Mouse (Mus musculus): ENCODE data around the gene Vwce. TPM values are rescaled to one million over a fixed set of nuclear protein-coding genes. Genes with fewer than 3 reads are reported as not detected.

Vwce gene
- total RNA-seq, 2 experiments from 2014 or later, result 1.1 TPM; not detected in 1

DNA sequence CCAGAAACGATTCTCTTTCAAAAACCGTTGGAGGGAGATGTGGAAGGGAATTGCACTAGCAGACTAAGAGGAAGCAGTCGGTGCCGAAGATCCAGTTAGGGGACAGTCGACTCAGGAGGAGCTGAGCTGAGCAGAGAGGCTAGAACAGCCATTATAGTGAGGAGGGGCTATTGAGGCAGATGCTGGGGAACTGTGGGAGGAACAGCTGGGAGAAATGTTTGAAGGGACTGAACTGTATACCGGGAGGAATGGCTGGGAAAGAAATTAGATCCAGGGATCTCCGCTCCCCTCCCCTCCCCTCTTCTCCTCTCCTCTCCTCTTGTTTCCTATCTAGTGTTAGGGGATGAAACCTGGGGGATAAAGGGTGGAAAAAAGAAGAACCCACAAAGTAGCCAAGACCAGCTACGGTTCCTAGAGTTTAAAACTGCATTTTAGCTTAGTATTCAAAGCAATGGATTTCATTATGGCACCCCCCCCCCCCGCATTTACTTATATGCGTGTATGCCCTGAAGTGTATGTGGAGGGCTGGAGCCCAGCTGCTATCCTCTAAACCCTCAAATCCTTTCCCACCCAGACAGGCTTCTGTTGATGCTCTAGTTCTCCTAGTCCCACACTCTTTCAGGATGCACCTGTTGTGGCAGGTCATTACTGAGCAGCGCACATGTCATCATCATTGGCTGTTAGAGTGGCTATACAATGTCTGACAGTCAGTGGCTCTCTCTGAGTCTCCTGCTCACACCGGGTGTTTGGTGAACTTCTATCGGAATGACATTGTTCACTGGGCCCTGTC, 6.8 kb downstream of the Vwce start:
- ATAC-seq (replicated peaks; ENCODE audit: poor library complexity, severe bottlenecking), result no peak; the same call in 1 of the 2 replicates

DNA sequence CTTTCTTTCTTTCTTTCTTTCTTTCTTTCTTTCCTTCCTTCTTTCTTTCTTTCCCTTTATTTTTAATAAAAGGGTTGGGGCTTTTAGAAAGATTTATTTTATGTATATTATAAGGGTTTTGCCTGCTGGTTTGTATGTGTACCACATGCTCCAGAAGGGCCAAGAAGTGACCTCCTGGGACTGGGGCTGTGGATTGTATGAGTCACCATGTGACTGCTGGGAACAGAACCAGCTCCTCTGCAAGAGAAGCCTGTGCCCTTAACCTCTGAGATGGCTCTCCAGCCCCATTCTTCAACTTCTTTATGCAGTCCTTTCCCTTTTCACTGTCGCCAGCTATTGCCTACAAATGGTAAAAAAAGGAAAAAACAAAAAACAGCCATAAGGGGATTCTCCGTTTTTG, 11.6 kb downstream of the Vwce start:
- no peak for ATAC-seq (replicated peaks; ENCODE audit: poor library complexity, severe bottlenecking)

DNA sequence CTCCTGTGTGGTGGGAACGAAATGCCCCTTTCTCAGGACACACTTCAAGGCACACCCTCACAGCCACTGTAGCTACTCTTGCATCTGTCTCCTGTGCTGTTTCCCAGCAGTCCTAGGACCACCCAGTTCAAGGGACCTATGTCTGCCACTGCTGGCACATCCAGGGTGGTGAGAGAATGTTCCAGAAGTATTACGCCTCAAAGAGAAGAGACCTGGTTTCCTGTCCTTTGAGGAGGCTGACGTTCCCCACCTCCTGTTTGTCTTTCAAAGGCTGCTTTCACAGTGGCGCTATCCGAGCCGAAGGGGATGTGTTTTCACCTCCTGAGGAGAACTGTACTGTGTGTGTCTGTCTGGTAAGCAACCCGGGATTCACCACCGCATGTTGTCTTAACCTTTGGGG, 14.1 kb downstream of the Vwce start:
- ATAC-seq (replicated peaks; ENCODE audit: poor library complexity, severe bottlenecking), result no peak

DNA sequence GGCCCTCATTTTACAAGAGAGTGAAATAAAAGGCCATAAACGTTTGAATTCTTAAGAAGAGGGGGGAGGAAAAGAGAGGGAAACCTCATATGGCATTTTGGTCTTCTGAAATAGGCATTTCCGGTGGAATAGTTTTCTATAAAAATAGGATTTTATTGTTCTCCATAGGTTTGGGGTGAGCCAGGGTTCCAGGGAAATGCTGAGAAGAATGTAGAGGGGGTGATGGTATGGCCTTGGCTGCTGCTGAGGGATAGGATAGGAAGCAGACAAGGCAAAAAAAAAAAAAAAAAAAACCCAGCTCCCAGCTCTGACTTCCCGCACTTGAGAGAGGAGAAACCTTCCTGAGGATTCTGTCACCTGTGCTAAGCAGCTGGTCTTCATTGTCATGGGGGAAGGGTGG, 22.0 kb downstream of the Vwce start:
- no peak for ATAC-seq (replicated peaks; ENCODE audit: poor library complexity, severe bottlenecking)

DNA sequence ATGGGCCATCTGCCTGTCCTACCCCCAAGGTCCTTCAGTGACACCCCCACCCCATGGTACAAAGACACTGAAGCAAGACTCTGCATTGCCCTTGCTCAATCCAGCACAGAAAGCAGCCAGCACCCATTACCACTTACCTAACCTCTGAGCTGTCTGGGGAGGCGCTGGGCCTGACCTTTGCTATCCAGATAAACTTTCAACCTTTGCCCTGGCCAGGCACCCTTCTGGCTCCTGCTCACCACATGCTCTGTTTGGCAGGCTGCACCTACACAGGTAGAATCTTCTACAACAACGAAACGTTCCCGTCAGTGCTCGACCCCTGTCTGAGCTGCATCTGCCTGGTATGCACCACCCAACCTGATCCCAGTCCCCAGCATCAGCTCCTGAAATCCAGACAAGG, 23.7 kb downstream of the Vwce start:
- ATAC-seq (replicated peaks; ENCODE audit: poor library complexity, severe bottlenecking), result no peak

DNA sequence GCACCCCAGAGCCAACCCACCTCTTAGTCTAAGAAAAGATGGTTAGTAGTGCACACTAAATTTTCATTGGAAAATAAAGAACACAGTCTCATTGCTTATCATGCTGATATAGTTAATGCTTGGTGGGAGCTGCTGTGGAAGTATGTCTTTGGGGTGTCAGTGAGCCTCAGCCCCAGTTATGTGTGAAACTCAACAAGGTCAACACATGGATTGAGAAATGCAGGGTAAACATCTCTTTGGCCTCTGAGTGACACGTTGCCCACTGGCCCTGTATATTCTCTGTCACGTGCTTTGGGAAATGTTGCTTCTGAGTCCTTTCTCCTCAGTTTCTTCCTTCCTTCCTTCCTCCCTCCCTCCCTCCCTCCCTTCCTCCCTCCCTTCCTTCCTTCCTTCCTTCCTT, 24.4 kb downstream of the Vwce start:
- no peak for ATAC-seq (replicated peaks; ENCODE audit: poor library complexity, severe bottlenecking)

DNA sequence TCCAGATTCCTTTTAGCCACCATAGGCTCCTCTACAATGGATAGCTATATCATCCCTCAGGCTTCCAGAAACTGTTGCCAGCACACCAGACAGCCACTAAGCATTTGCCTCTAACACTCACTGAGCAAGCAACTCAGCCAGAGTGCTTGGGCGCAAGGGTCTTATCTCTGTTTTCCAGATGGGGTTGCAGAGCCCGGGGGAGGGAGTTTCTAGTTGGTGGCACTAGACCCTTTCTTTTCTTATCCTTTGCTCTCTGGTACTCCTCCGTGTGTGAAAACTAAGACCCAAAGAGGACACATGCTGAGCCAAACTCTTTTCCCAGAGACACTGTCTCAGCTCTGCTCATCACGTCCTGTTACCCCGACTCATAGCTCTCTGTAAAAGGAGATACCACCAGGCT, 27.4 kb downstream of the Vwce start:
- no peak for ATAC-seq (replicated peaks; ENCODE audit: poor library complexity, severe bottlenecking)

DNA sequence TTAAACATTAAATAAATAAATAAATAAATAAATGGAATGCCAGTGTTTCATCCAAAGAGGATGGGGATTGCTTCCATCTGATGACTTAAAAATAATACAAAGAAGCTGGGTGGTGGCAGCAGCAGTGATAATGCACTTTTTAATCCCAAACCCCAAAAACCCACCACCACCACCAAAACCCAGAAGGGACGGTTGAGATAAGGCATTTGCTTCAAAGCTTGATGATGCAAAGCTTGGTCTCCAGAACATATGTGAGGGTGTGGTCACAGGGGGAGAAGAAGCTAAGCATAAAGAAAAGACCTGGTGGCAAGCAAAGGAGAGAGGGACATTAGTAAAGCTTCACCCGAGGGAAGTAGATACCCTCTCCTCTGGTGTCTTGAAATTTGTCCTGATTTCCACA, 27.9 kb downstream of the Vwce start:
- no peak for ATAC-seq (replicated peaks; ENCODE audit: poor library complexity, severe bottlenecking)

DNA sequence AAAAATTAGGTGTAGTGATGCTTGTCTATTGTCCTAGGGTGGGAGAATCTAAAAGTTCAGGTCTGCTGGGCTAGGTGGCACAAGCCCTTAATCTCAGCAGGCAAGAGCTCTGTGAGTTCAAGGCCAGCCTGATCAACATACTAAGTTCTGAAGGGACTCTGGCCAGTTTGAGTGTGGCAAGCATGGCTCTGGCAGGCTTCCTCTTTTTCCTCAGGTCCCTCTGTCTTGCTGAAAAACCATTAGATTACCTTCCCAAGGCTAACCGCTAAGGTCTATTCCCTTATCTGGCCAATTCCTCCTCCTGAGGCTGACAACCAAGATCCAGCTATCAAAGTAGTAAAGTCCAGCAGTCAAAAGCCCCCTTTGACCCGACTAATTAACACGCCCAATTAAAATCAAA, 28.7 kb downstream of the Vwce start:
- peak; percentile 46 for ATAC-seq (replicated peaks; ENCODE audit: poor library complexity, severe bottlenecking)

DNA sequence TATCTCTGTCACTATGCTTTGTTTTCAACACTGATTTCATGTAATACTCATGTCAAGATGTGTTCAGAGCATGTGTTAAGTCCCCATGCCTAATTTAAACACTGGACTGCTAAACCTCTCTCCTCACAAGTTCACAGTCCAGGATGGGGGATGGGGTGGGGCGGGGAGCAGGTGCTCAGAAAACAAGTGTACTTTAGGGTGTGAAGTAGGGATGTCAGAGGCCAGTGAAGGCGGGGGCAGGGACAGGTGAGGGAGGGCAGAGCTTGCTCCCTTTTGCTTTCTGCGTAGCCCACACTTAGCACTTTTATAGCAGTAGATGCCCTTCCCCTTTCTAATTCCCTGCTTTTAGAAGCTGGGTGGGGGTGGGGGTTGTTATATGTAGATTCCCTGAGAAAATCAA, 31.1 kb downstream of the Vwce start:
- no peak for ATAC-seq (replicated peaks; ENCODE audit: poor library complexity, severe bottlenecking)

DNA sequence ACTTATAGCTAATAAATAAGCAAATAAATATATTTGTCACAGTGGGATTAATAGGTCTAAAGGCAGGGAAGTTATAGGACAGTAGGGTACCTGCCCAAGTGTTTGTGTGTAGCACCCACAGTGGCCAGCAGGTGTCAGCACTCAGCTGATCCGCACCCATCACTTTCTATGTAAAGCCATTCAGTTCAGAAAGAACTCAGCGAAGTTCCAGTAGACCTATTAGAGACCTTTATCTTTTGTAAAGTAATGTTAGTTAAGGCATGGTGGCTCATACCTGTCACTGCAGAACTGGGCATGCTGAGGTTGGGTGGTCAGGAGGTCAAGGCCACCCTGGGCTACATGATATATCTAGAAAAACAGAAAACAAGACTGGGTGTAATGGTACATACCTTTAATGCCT, 31.5 kb downstream of the Vwce start:
- ATAC-seq (replicated peaks; ENCODE audit: poor library complexity, severe bottlenecking), result peak; percentile 83

DNA sequence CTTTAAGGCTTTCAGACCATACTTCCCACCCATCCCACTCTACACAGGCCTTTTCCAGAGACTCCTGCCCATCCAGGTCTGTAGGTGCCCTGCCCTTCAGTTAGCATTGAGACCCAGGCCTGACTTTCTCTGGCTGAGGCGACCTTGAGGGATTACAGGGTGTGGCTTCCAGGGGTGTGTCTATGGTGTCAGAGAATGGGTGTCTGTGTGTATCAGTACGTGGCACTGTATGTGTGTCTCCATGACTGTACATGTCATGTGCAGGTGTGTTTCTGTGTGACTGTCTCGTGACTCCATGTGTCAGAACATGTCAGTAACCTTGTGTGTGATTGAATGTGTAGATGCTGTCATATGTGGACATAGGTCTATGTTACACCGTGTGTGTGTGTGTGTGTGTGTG, 37.3 kb downstream of the Vwce start:
- ATAC-seq (replicated peaks; ENCODE audit: poor library complexity, severe bottlenecking), result no peak

DNA sequence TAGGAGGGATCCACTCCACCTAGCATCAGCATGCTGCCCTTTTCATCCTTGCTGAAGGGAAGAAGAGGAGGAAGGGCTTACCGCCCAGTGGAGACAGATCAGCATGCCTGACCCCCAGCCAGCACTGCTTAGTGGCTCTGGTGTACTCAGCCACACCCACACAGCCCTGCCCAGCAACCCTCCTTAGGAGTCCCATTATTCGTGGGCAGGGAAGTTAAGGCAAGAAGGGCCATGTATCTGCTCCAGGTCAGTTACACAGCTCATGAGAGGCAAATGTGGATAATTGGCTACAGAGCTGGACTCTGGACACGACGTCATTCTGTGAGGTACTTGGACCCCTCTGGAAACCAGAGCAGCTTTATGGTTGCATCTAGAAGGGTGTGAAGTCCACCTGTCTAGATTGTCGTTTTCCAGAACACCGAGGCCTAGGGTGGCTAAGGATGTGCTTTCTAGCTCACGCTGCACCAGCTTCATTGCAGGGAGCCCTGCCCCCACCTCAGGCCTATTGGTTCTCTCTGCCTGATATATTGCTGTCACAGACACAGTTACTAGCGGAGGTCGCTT, 37.9 kb downstream of the Vwce start:
- ATAC-seq (replicated peaks; ENCODE audit: poor library complexity, severe bottlenecking), result no peak

DNA sequence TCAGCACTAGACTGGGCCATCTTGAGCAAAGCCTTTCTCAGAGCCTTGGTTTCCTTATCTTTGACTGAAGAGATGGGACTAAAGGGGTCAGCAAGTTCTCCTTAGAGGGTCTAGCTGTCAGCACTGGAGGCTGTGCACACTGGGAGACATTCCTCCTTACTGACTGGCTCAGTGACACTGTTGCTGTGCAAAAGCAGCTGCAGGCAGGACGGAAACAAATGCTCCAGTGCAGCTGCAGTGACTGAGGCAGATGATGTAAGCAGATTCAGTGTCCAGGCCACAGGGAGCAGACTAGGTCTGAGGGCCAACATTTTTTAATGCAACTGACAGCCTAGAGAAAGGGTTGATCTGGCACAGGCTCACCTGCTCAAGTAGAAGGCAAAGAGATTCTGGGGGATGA, 39.3 kb downstream of the Vwce start:
- ATAC-seq (replicated peaks; ENCODE audit: poor library complexity, severe bottlenecking), result no peak

DNA sequence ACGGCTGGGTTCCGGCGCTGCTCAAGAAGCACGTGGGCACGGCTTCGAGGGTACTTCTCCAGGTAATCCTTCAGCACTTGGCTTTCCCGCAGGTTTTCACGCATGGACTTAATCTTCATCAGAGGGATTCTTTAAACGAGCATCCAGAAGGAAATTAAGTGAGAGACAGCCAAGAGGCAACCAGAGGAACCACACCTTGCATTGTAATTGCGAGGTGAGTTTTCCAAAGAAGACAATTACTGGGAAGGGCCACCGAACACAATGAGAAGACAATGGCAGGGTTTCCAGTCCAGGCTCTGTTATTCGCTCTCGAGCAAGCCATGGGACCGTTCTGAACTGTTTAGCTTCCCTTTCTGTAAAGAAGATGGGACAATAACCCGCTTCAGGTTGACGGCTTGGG, 42.6 kb downstream of the Vwce start:
- ATAC-seq (replicated peaks; ENCODE audit: poor library complexity, severe bottlenecking), result no peak

DNA sequence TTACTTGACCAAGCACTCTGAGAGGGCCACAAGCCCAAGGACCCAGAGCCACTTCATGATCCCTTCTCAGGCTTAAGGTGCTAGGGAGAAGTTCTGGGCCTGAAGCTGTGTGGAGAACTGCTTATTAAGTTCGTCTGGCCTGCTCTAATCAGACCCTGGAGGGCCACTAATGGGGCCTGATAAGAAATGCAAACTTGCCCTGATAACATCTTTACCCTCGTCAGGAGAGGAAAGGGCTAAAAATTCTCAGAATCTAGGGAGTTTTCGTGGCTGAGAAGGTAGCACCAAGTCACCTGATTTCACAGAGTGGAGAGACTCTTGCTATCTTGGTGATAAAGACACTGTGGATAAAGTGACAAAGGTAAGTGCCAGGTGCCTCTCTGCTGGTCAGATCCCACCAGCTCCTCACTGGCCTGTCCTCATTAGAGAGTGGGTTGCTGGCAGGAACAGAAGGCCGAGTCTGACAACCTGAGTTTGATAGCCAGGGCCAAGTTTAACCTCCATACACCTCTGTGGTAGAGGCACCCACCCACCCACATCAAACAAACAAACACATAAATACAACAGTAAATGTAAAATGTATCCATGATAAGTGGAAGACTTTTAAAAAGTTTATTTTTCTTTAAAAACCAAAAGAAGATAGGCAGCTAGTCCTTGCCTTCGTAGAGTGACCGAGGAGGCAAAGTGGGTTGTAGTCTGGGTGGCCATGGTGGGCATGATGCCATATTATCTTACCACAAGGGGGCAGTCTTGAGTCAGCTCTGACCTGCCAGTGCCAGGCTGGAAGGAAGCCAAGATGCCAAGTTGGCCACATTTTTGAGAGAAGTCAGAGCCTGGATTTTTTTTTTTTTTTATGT, 44.1 kb downstream of the Vwce start, which contains the start of gene Pga5:
Gene Pga5 (minus strand): TSS at position 157 of the 857 bp plus-strand sequence.
- ATAC-seq (replicated peaks; ENCODE audit: poor library complexity, severe bottlenecking), result peak; percentile 66

DNA sequence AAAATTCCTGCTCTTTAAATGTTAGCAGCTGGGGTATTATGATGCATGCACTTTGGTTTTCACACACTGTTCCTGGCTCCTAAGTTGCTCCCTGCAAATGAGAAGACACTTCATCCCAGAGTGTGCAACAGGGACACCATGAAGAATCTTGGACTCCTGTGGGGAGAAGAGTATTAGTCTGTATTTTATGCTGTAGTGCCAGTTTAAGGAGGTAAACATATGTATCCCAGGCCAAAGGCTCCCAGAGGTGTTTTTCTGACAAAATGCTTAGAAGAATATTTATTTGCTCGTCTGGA, 44.7 kb downstream of the Vwce start:
- ATAC-seq (replicated peaks; ENCODE audit: poor library complexity, severe bottlenecking), result no peak

DNA sequence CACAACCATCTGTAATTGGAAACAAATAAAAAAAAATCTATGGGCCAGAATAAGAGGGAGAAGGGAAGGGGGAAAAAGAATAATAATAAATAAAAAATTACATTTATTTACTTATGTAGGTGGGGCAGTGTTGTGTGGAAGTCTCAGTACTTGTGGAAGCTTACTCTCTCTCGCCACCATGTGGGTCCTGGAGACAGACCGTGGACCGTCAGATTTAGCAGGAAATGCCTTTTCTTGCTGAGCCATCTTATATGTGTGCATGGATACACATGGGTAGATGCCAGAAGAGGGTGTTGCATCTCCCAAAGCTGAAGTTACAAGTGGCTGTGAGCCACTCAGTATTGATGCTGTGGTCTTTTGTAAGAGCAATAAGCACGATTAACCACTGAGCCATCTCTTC, 47.6 kb downstream of the Vwce start:
- no peak for ATAC-seq (replicated peaks; ENCODE audit: poor library complexity, severe bottlenecking)

DNA sequence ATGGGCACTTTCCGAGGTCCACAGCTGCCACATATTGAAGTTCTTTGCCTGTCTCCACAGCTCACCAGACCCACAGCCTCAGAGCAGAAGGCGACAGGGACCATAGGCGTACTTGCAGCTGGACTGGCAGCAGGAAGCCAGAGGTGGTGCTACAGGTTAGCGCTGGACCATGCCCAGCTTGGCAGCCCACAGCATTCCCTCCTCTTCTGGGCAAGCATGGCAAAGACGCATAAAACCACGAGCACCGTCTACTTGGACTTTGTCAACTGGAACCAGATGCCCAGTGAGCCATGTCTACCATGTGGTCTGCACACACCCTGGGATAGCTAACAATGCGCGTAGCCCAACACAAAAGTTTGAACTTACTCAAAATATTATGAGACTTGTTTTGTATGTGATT, 51.1 kb downstream of the Vwce start:
- no peak for ATAC-seq (replicated peaks; ENCODE audit: poor library complexity, severe bottlenecking)

DNA sequence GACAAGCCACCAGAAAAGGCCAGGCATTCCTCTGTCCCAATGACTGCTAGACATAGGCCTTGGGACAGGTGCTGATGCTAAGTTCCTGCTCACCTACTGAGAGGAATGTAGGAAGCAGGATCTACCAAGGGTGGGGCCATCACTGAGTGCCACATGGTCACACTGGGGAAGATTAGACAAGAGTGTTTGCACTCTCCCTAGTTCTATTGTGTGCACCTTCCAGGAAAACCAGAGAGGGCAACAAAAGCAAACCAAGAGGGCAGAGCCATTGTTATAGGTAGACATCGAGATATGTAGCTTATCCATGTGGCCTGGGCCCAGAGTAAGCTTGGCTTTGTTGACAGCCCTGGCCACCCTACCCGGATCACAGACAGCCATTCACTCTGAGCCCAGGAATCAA, 51.7 kb downstream of the Vwce start:
- no peak for ATAC-seq (replicated peaks; ENCODE audit: poor library complexity, severe bottlenecking)

DNA sequence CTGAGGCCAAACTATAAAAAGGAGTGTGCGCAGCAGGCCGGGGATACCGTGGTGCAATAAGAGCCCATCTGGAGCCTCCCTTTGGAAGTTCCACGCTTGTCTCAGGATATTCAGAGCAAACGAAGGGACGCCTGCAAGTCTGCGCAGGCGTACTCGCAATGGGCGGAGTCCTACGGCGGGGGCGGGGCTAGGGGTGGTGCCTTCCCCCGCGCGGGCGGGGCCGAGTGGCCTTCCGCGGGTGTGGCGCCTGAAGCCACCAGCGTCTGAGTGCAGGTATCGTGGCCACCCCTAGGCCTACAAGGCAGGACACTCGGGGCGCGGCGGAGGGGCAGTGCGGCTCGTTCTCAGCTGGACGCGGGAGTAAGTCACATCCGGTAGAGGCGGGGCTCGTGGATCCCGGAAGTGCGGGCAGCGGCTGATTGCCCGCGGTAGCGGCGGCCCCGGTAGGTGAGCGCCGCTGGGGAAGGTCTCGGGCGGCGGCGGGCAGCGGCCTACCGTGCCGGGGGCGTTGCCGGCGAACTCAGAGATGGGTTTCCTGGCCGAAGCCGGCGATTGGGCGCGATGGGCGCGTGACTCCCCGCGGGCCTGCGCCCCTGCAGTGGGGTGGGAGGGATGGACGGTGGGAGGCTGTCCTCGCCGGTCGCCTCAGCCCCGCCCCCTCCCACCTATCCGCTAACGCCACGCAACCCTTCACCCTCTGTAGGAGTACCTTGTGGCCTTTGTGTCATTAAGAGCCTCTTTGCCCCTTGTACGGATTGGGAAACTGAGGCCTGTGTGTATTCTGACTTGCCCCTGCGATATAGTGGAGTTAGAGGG, 54.7 kb downstream of the Vwce start, which contains the start of gene Vps37c:
Gene Vps37c (plus strand): TSS at position 199 of the 816 bp plus-strand sequence.
- ATAC-seq (replicated peaks; ENCODE audit: poor library complexity, severe bottlenecking), result peak; percentile 89
